ENCODE assay signal across 21 mouse cellular contexts in the genomic region with DNA sequence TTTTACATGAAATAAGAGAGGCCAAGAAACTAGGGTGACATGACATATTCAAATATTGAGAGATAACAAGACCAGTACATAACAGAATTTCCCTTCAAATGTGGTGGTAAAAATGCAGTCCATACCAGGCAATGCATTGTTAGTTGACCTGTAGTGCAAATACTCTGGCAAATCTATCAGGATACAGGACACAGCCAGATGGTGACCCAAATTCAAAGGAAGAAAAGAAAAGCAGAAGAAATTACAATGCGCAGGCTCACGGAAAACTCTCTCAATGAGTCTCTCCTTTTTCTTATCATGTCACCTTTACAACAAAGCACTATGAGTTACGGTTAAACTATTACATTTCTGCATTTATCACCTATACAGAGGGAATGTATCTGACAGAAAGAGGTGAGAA.
"Had no signal": no experiment of that assay in that cellular context is flagged by ENCODE, and none has a peak within 500 bp of the region (broad histone marks: within the 10 kb centered on the region; RNA-seq: fewer than 3 reads in every experiment).

No protein-coding gene starts in this region.

- H3K4me3 ChIP-seq: layer of hippocampus, adult 2 months; limb, embryonic 10.5 days; limb, embryonic 13.5 days; liver, embryonic 12.5 days; liver, embryonic 15.5 days; midbrain, embryonic 10.5 days; midbrain, embryonic 13.5 days; myocyte; neural tube, embryonic 13.5 days; stomach, embryonic 15.5 days had no signal

- H3K4me1 ChIP-seq: limb, embryonic 10.5 days; limb, embryonic 13.5 days; liver, embryonic 12.5 days; liver, embryonic 15.5 days; midbrain, embryonic 10.5 days; midbrain, embryonic 13.5 days; neural tube, embryonic 13.5 days; stomach, embryonic 15.5 days had no signal

- DNase-seq: kidney, adult 2 months; kidney, postnatal 36 days; layer of hippocampus, adult 9-11 months; liver; lung, adult 2 months; right cerebral cortex, postnatal 25 days; spleen, adult 18-20 months; thymus, postnatal 25 days had no signal

- H3K9me3 ChIP-seq: limb, embryonic 10.5 days; limb, embryonic 13.5 days; liver, embryonic 12.5 days; liver, embryonic 15.5 days; midbrain, embryonic 10.5 days; midbrain, embryonic 13.5 days; neural tube, embryonic 13.5 days; stomach, embryonic 15.5 days had no signal

- ATAC-seq: liver, embryonic 12.5 days; midbrain, embryonic 13.5 days; midbrain, embryonic 16.5 days had no signal

- H3K4me2 ChIP-seq: limb, embryonic 13.5 days; liver, embryonic 12.5 days; liver, embryonic 15.5 days; midbrain, embryonic 13.5 days; neural tube, embryonic 13.5 days; stomach, embryonic 15.5 days had no signal

- H3K27ac ChIP-seq: kidney, postnatal 0 days; layer of hippocampus, adult 2 months; limb, embryonic 10.5 days; limb, embryonic 13.5 days; liver, embryonic 12.5 days; liver, embryonic 15.5 days; macrophage; midbrain, embryonic 10.5 days; midbrain, embryonic 13.5 days; neural tube, embryonic 13.5 days; stomach, embryonic 15.5 days had no signal

- H3K36me3 ChIP-seq: limb, embryonic 10.5 days; limb, embryonic 13.5 days; liver, embryonic 12.5 days; liver, embryonic 15.5 days; midbrain, embryonic 10.5 days; midbrain, embryonic 13.5 days; neural tube, embryonic 13.5 days; stomach, embryonic 15.5 days had no signal

- H3K9ac ChIP-seq: limb, embryonic 13.5 days; liver, embryonic 12.5 days; liver, embryonic 15.5 days; midbrain, embryonic 13.5 days; neural tube, embryonic 13.5 days; stomach, embryonic 15.5 days had no signal

- H3K27me3 ChIP-seq: liver, embryonic 12.5 days; liver, embryonic 15.5 days; midbrain, embryonic 13.5 days; neural tube, embryonic 13.5 days; stomach, embryonic 15.5 days had no signal
